Mouse (Mus musculus): Measurements from ENCODE around the gene Commd1.

Gene Commd1

DNA sequence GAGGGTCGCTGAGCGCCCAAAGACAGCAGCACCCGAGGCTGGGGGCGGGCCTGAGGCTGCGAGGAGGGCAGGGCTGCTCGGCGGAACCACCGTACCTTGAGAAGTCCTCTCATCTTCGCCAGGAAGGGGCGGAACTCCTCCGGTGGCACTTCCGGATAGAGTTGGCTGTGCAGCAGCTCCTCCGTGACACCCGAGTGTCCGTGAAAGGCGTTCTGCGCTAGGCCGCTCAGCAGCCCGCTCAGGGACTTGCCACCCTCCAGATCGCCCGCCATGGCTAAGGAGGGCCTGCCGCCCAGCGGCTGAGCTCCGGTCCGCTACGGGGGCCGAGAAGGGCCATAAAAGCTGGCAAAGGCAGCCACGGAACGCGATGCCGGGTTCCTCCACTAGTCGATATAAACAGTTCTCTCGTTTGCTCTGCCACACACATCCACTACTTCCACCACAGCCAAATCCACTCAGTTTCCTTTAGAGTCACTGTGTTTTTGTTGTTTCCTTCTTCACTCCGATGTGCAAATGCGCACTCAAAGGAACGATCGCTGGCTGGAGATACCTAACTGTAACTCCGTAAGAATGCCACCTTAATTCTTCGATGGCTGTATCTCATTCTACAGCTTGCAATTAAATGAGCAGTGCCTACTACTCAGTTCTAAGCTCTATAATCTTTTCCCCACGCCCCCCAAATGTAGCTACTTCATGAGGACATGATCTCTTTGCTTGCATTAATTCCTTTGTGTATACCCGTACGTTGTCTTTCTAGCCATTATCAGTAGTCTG is at the start of gene Commd1, which contains the start of gene Gm28048:
TSS of gene Commd1 (minus strand) at position 399 of the 774 bp plus-strand sequence.
TSS of gene Gm28048 (minus strand) at position 107 of the 774 bp plus-strand sequence.
- peak; percentile 95 for DNase-seq

GRCm38 (mm10) chr11:23029399-23029798 is 47.2 kb upstream of the Commd1 start:
- DNase-seq = no peak

DNA sequence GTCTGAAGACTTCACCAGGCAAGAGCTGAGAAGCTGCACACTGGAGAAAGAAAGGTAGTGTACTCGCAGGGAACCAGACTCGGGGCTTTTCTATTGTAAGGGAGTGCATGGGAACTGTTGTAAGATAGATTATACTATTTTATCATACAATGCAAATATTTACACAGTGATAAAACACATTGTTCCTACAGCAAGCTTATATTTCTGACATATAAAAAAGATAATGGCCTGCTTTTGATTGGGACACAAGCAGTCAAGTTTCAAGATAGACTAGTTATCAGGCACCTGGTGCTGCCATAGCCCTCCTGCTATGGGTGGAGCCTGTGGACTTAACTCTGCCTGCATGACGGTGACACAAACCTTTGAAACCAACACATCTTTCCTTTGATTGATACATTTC is 46.8 kb upstream of the Commd1 start:
- no peak for DNase-seq

DNA sequence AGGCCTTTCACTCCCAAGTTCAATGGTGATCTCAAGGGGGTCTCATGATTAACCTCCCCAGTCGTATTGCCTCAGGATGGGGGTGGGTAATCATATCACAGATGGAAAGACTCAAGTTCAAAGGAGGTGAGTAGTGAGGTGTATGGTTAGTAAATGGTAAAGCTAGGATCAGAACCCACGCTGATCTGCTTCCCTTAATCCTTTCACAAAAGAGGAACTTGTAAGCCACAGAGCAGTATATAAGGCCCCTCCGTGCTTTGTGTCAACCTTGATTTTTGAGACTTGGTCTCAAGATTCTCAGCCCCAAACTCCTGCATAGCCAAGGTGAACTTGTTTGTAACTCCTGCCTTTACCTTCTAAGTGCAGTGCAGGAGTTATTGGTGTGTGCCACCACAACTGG is 42.0 kb upstream of the Commd1 start:
- DNase-seq = no peak

GRCm38 (mm10) chr11:23023155-23023554 is 41.0 kb upstream of the Commd1 start:
- DNase-seq = no peak

- no peak for DNase-seq
Measured at GRCm38 (mm10) chr11:23020841-23021240, 38.7 kb upstream of the Commd1 start.

- no peak for DNase-seq
Measured at GRCm38 (mm10) chr11:23020116-23020770, 38.1 kb upstream of the Commd1 start.

GRCm38 (mm10) chr11:23017943-23018342 is 35.8 kb upstream of the Commd1 start:
- no peak for DNase-seq

DNA sequence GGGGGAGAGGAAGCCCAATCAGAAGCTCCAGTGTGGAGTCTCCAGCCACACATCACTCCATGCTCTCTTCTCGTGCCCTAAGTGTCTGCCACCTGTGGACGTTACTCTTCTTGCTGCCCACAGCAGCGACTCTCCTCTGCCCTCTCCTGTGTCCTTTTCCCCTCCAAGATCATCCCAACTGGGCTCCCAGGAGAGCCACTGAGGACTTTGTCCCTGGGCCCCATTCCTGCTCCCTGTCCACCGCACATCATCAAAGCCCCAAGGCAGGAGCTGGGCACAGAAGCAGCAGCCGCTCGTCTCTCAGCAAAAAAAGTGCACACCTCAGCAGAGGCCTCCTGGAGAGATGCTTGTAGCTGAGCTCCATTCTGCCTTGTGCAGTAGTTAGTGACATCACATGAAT is 32.8 kb upstream of the Commd1 start:
- DNase-seq = no peak

DNA sequence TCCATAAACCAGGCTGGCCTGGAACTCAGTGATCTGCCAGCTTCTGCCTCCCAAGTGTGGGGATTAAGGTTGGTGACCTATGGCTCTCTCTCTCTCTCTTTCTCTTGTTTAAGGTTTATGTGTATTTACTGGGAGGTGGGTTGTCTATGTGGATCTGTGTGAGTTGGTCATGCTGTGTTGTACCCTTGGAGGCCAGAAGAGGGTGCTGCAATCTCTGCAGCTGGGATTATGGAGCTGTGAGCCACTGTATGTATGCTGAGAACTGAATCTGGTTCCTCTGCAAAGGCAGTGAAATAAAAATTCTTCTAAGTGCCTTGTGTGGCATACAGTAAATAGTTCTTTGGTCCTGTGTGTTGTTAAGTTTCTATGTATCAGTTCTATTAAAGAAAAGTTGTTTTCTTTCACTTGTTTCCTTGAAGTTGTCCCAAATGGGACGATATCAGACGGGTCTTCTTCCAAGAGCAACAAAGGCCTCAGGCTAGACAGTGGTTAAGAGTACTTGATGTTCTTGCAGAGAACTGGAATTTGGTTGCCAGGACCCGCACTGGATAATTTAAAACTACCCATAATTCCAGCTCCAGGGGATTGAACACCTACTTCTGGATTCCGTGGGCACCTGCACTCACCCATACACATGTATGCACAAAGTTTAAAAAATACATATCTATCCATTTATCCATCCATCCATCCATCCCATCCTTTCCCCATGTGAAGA is 31.6 kb upstream of the Commd1 start:
- no peak for DNase-seq

GRCm38 (mm10) chr11:23013096-23013495 is 30.9 kb upstream of the Commd1 start:
- DNase-seq = no peak

DNA sequence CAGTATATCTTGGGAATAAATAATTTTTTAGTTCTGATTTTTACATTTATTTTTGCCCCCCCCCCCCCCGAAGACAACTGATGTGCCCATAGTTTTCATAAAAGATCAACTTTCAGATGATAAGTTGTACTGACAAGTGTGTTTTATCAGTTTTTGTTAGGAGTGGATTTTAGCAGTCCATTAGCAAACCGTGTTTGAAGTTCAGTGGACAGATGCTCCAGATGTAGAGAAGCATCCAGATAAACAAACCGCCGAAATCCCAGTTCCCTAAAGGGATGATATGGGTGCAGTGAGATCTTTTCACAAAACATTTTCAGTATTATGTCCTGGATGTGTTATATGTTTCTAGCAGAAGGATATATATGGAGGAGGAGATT is 26.6 kb upstream of the Commd1 start:
- no peak for DNase-seq

DNA sequence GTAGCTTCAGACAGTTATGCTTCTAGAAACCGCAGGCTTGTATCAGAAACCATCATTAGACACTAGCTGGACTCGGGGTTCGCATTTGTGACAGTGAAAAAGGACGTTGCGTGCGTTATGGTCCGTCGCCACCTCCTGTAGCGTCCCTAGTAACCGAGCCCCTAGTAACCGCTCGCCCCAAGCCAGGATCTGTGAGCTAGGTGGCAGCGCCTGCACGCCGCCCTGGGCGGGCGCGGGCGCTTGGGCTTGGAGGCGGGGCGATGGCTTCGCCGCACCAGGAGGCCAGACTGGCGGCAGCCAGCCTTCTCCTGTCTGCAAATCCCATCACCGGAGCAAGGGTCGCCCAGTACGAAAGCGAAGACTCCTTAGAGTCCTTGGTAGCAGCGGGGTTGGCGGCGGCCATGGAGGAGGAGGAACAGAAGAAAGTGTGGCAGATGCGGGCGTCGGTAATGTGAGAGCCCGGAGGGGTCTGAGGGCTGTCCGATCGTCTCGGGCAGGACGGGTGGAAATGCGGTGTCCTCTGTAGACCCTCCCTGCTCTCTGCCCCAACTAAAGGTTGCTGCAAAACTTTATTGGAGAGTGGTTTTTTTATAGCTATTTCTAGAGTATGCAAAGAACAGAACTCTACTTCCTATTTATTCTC is 26.1 kb upstream of the Commd1 start:
- DNase-seq = peak; percentile 88

- peak; percentile 92 for DNase-seq
Measured at GRCm38 (mm10) chr11:23007481-23008180, 25.4 kb upstream of the Commd1 start, which contains the start of gene Fam161a. Gene Fam161a (plus strand): TSS chr11:23007531.

- DNase-seq = no peak
Measured at GRCm38 (mm10) chr11:23007166-23007480, 24.9 kb upstream of the Commd1 start.

DNA sequence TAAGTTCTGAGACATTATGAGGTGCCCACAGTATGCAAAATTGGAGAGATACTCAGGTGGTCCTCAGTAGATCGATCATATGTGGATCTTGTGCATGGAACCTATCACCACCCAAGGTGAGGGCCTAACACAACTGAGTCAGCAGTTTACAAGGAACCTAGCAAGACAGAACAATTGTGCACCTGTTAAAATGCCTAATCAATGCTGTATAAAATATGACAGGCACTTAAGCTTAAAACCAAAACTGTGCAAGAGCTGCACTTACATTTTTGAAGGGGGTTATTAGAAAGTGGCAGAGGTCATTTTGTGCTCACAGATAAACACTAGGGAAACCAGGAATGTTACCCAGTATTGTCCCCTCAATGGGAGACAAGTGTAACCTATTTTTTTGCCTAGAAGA is 23.1 kb upstream of the Commd1 start:
- no peak for DNase-seq

- no peak for DNase-seq
Measured at GRCm38 (mm10) chr11:22998308-22998707, 16.1 kb upstream of the Commd1 start.

GRCm38 (mm10) chr11:22995461-22995860 is 13.3 kb upstream of the Commd1 start:
- DNase-seq = no peak

GRCm38 (mm10) chr11:22994271-22994670 is 12.1 kb upstream of the Commd1 start:
- DNase-seq = no peak

- no peak for DNase-seq
Measured at GRCm38 (mm10) chr11:22991218-22991835, 9.1 kb upstream of the Commd1 start.

- peak; percentile 94 for DNase-seq
Measured at GRCm38 (mm10) chr11:22990393-22991126, 8.4 kb upstream of the Commd1 start, which contains the start of gene Cct4. Gene Cct4 (plus strand): TSS chr11:22990519.
